Mouse (Mus musculus) cortical plate, adult 2 months (tissue): ENCODE measurements around the gene Sec24c.

Experiments used
- CTCF ChIP-seq: fragments of 200-500 bp; IDR thresholded peaks from 2 replicates; pipeline ENCODE4 v1.5.1; 2011; ENCODE audit warnings: mild to moderate bottlenecking, control low read depth, low read length; ENCODE audit not compliant: insufficient read depth; ENCODE audit errors: extremely low read depth
- POLR2A ChIP-seq: fragments of 200-500 bp; IDR thresholded peaks from 2 replicates; pipeline ENCODE4 v1.6.1; 2011; ENCODE audit warnings: mild to moderate bottlenecking, low read length, control low read depth; ENCODE audit not compliant: insufficient read depth; ENCODE audit errors: extremely low read depth

- TF ChIP-seq CTCF (no peak), POLR2A (no peak)
These were observed 18.4 kb upstream of the Sec24c start for GRCm38 (mm10) chr14:20655731-20656130.
